Mouse (Mus musculus): Measurements from ENCODE around the gene Cacnb2.

DNA sequence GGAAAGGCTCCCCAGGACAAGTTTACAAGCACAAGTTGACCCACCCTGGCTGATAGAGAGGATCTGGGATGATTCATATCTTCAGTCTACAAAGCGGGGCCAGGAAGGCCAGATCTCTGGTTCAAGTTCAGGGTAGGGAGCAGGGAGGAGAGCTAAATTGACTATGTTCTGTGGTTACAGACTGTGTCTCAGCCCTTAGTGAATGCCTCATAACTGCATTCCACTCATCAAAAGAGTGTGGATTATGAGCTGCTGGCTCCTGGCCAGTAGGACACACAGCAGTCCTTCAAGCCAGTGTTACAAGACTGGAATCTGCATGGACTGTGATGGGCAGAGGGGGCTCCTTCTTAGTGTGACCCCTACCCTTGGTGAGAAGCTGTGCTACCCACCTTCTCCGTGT lies 48.4 kb downstream of the Cacnb2 start:
- TF ChIP-seq CTCF (IDR thresholded peaks at IDR 0.05 in 2 of 3, conservative IDR thresholded peaks at IDR 0.05 in 1 of 3; ENCODE audit: control insufficient read depth in 1 of 3, insufficient read depth in 1 of 3, low read depth in 2 of 3, low read length in 3 of 3, poor library complexity in 1 of 3, severe bottlenecking in 1 of 3) = no peak
- no peak for TF ChIP-seq EP300 (IDR thresholded peaks at IDR 0.05; ENCODE audit: low read depth in 1 of 2, low read length in 2 of 2)
- no peak for TF ChIP-seq CHD1 (IDR thresholded peaks at IDR 0.05; ENCODE audit: low read depth, low read length)
- no peak for TF ChIP-seq MAZ (IDR thresholded peaks at IDR 0.05; ENCODE audit: low read depth, low read length)
- TF ChIP-seq RCOR1 (IDR thresholded peaks at IDR 0.05; ENCODE audit: low read depth, low read length) = no peak
- TF ChIP-seq GATA1 (IDR thresholded peaks at IDR 0.05; ENCODE audit: low read depth, low read length) = no peak
- no peak for TF ChIP-seq POLR2A (IDR thresholded peaks at IDR 0.05; ENCODE audit: control insufficient read depth in 1 of 2, insufficient read depth in 1 of 2, low read depth in 1 of 2, low read length in 2 of 2, poor library complexity in 1 of 2)
- no peak for TF ChIP-seq MAX (IDR thresholded peaks at IDR 0.05; ENCODE audit: low read length)
- TF ChIP-seq NRF1 (IDR thresholded peaks at IDR 0.05; ENCODE audit: insufficient read depth, low read depth, low read length, poor library complexity, severe bottlenecking) = no peak
- TF ChIP-seq TCF12 (IDR thresholded peaks at IDR 0.05; ENCODE audit: low read depth, low read length) = no peak
- no peak for TF ChIP-seq ZNF384 (IDR thresholded peaks at IDR 0.05; ENCODE audit: low read depth, low read length)
- TF ChIP-seq GABPA (IDR thresholded peaks at IDR 0.05; ENCODE audit: low read depth, low read length) = no peak

Data from MEL (cell line).